Mouse (Mus musculus) 416B (cell line): Measurements from ENCODE around the gene Gm2916.
"Not testable (repeated sequence)": the region's sequence is repeated elsewhere in the genome, so short reads cannot be mapped to it uniquely, and the experiment has no call there.

Source experiments
- DNase-seq: peaks from one replicate; pipeline ENCODE4 v3.0.0; 2011; ENCODE audit warnings: low read depth

Gene Gm2916

DNA sequence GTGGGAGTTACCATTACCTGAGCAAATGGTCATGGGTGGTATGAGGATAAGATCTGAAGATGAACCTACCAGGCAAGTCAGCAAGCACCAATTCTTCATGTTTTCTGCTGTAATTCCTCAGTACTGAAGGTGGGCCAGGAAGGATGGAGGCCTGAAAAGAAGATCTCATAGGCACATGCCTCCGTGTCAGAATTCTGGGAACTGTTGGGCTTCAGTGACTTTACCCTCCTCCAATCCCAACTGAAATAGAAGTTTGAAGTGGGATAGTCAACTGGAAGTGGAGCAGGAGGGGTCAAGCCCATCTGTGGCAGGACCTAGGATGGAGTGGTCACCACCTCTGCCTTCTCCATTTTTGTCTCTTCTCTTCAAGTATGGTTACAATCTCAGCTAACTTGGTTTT is at the start of gene Gm2916:
Gene Gm2916, plus strand, starts transcription at position 301 of the 400 bp plus-strand sequence.
- DNase-seq = not testable (repeated sequence)

DNA sequence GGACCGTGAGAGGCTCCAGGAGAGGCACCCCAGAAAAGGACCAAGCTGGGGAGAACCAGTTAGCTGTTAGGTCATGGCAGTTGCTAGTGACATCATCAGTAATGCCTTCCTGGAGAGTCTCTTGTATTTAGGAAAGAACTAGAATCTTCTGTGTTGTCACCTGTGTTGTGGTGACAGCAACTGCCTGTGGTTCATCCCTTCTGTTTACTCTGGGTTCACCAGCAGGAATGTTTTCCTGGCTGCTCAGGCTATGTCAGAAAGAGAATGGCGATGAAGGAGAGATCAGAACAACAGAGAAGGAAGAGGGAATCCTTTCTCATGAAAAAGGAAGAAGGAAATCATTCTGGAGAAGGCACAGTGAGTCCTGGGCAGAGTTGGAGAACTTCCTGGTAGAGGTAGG is 38.0 kb upstream of the Gm2916 start, which contains the start of gene Gm3033:
Gene Gm3033, plus strand, starts transcription at position 301 of the 400 bp plus-strand sequence.
- DNase-seq = not testable (repeated sequence)

GRCm38 (mm10) chr14:3931456-3931855 is 47.5 kb downstream of the Gm2916 start, which contains the start of gene Gm3029:
Gene Gm3029 (plus strand): TSS chr14:3931756.
- not testable (repeated sequence) for DNase-seq

- not testable (repeated sequence) for DNase-seq
Measured at GRCm38 (mm10) chr14:3963247-3963646, 79.3 kb downstream of the Gm2916 start, which contains the start of gene Gm3095. Gene Gm3095 (plus strand): TSS chr14:3963547.
